Mouse (Mus musculus) limb, embryonic 13.5 days (tissue): Measurements from ENCODE around the gene Rimklb. TPM values are rescaled to one million over a fixed set of nuclear protein-coding genes. Genes with fewer than 3 reads are reported as not detected.

Source experiments
- ATAC-seq: fragments of 200-750 bp; cut with Nextera tagmentation; 2 replicates; pipeline ENCODE4 v1.8.0; 2017; ENCODE audit warnings: low read depth, moderate number of reproducible peaks, moderate TSS enrichment; ENCODE audit not compliant: low FRiP score
- H3K27ac ChIP-seq: fragments of 300-500 bp; sonication (generic); 2 replicates; pipeline ENCODE4 v1.5.1; 2015; ENCODE audit warnings: inconsistent platforms, mild to moderate bottlenecking, moderate library complexity
- H3K27me3 ChIP-seq: fragments of 300-500 bp; sonication (generic); 2 replicates; pipeline ENCODE4 v1.6.1; 2015; ENCODE audit warnings: mild to moderate bottlenecking, inconsistent platforms
- H3K36me3 ChIP-seq: fragments of 300-500 bp; sonication (generic); 2 replicates; pipeline ENCODE4 v1.6.1; 2015; ENCODE audit warnings: inconsistent platforms, mild to moderate bottlenecking, moderate library complexity
- H3K4me1 ChIP-seq: fragments of 300-500 bp; sonication (generic); 2 replicates; pipeline ENCODE4 v1.6.1; 2015; ENCODE audit warnings: inconsistent platforms
- H3K4me2 ChIP-seq: fragments of 300-500 bp; sonication (generic); replicated peaks from 2 replicates; pipeline ENCODE4 v1.6.1; 2015; ENCODE audit warnings: inconsistent platforms, mild to moderate bottlenecking, moderate library complexity
- H3K4me3 ChIP-seq: fragments of 300-500 bp; sonication (generic); 2 replicates; pipeline ENCODE4 v1.5.1; 2015; ENCODE audit warnings: moderate library complexity, mild to moderate bottlenecking, inconsistent platforms
- H3K9ac ChIP-seq: fragments of 300-500 bp; sonication (generic); 2 replicates; pipeline ENCODE4 v1.6.1; 2015; ENCODE audit warnings: mild to moderate bottlenecking, inconsistent platforms
- H3K9me3 ChIP-seq: fragments of 300-500 bp; sonication (generic); 2 replicates; pipeline ENCODE4 v1.6.1; 2016; ENCODE audit warnings: inconsistent platforms
- WGBS: fragments of 180-500 bp; shearing (Covaris S2); methylation state at CpG from one replicate; pipeline ENCODE4 v1.1.7; 2015; 5-methylcytosine and 5-hydroxymethylcytosine counted together
- polyA plus RNA-seq: library from polyadenylated mRNA; unstranded; fragments of >200 nt; fragmentation: Nextera tagmentation; extraction: Ambion mirVana; gene quantifications from 2 replicates; pipeline ENCODE4 v1.2.1, GENCODE M21; 2015

Rimklb gene
- polyA plus RNA-seq, 1 experiment from 2014 or later, result 38.8 TPM

- no peaks in the 10 kb centered on the region for H3K27me3 ChIP-seq
- no peak overlapping the region for H3K27ac ChIP-seq
- no peak overlapping the region for H3K4me3 ChIP-seq
- 94% methylated on average over 8 of the region's 8 CpGs for WGBS
- ATAC-seq, result no peak
- H3K4me2 ChIP-seq, result no peak overlapping the region
- H3K36me3 ChIP-seq, result peaks cover 67% of the 10 kb centered on the region
- no peak overlapping the region for H3K9ac ChIP-seq
- H3K9me3 ChIP-seq, result no peaks in the 10 kb centered on the region
- H3K4me1 ChIP-seq, result no peaks in the 10 kb centered on the region
These were observed 39.4 kb downstream of the Rimklb start for GRCm38 (mm10) chr6:122458946-122459693.

- Histone ChIP-seq H3K9me3 (no peaks in the 10 kb centered on the region), H3K4me3 (no peak overlapping the region), H3K4me2 (no peak overlapping the region), H3K36me3 (peaks cover 28% of the 10 kb centered on the region), H3K27me3 (no peaks in the 10 kb centered on the region; the same call in 1 of the 2 replicates), H3K4me1 (no peaks in the 10 kb centered on the region), H3K9ac (no peak overlapping the region), H3K27ac (no peak overlapping the region)
- no peak for ATAC-seq
- 88% methylated on average over 7 of the region's 7 CpGs for WGBS
These were observed 50.7 kb downstream of the Rimklb start for GRCm38 (mm10) chr6:122447848-122448247.

- no peaks in the 10 kb centered on the region; the same call in 1 of the 2 replicates for H3K27me3 ChIP-seq
- H3K9ac ChIP-seq, result no peak overlapping the region
- no peak overlapping the region for H3K27ac ChIP-seq
- no peak overlapping the region for H3K4me2 ChIP-seq
- H3K36me3 ChIP-seq, result peaks cover 24% of the 10 kb centered on the region
- no peak overlapping the region for H3K4me3 ChIP-seq
- H3K4me1 ChIP-seq, result no peaks in the 10 kb centered on the region
- H3K9me3 ChIP-seq, result no peaks in the 10 kb centered on the region
- 77% methylated on average over 6 of the region's 6 CpGs for WGBS
- no peak for ATAC-seq
These were observed 53.3 kb downstream of the Rimklb start for GRCm38 (mm10) chr6:122445215-122445614.

GRCm38 (mm10) chr6:122440632-122441226 lies 57.8 kb downstream of the Rimklb start:
- H3K27ac ChIP-seq, result no peak overlapping the region
- 38% methylated on average over 4 of the region's 4 CpGs for WGBS
- H3K27me3 ChIP-seq, result no peaks in the 10 kb centered on the region; the same call in 1 of the 2 replicates
- H3K4me1 ChIP-seq, result no peaks in the 10 kb centered on the region
- no peaks in the 10 kb centered on the region for H3K36me3 ChIP-seq
- H3K9me3 ChIP-seq, result no peaks in the 10 kb centered on the region
- no peak overlapping the region for H3K4me2 ChIP-seq
- H3K9ac ChIP-seq, result no peak overlapping the region
- H3K4me3 ChIP-seq, result no peak overlapping the region
- peak; percentile 79 for ATAC-seq

- H3K27ac ChIP-seq, result no peak overlapping the region
- no peaks in the 10 kb centered on the region for H3K27me3 ChIP-seq
- H3K4me2 ChIP-seq, result no peak overlapping the region
- no peak overlapping the region for H3K4me3 ChIP-seq
- H3K4me1 ChIP-seq, result no peaks in the 10 kb centered on the region
- WGBS, result 83% methylated on average over 4 of the region's 4 CpGs
- ATAC-seq, result no peak
- H3K36me3 ChIP-seq, result no peaks in the 10 kb centered on the region
- no peak overlapping the region for H3K9ac ChIP-seq
- H3K9me3 ChIP-seq, result no peaks in the 10 kb centered on the region
These were observed 59.3 kb downstream of the Rimklb start for GRCm38 (mm10) chr6:122439249-122439648.

GRCm38 (mm10) chr6:122435270-122435669 lies 63.3 kb downstream of the Rimklb start:
- 90% methylated on average over 2 of the region's 2 CpGs for WGBS
- Histone ChIP-seq H3K9me3 (no peaks in the 10 kb centered on the region), H3K4me2 (no peak overlapping the region), H3K27me3 (no peaks in the 10 kb centered on the region), H3K4me1 (no peaks in the 10 kb centered on the region), H3K4me3 (no peak overlapping the region), H3K9ac (no peak overlapping the region), H3K27ac (no peak overlapping the region), H3K36me3 (no peaks in the 10 kb centered on the region)
- ATAC-seq, result no peak

- H3K4me2 ChIP-seq, result no peak overlapping the region
- 56% methylated on average over 7 of the region's 7 CpGs for WGBS
- ATAC-seq, result no peak
- no peaks in the 10 kb centered on the region for H3K36me3 ChIP-seq
- H3K9ac ChIP-seq, result no peak overlapping the region
- H3K27me3 ChIP-seq, result no peaks in the 10 kb centered on the region
- H3K4me3 ChIP-seq, result no peak overlapping the region
- H3K9me3 ChIP-seq, result peaks cover 8% of the 10 kb centered on the region
- no peak overlapping the region for H3K27ac ChIP-seq
- no peaks in the 10 kb centered on the region for H3K4me1 ChIP-seq
These were observed 71.1 kb downstream of the Rimklb start for GRCm38 (mm10) chr6:122427456-122427855.

GRCm38 (mm10) chr6:122417015-122417414 lies 81.5 kb downstream of the Rimklb start:
- Histone ChIP-seq H3K27me3 (no peaks in the 10 kb centered on the region), H3K4me3 (no peak overlapping the region), H3K27ac (no peak overlapping the region), H3K9me3 (no peaks in the 10 kb centered on the region), H3K4me2 (no peak overlapping the region), H3K36me3 (no peaks in the 10 kb centered on the region), H3K9ac (no peak overlapping the region), H3K4me1 (peaks cover 28% of the 10 kb centered on the region)
- 39% methylated on average over 7 of the region's 7 CpGs for WGBS
- ATAC-seq, result no peak

- H3K27ac ChIP-seq, result peak overlapping the region; percentile 29
- no peak overlapping the region for H3K4me2 ChIP-seq
- H3K9ac ChIP-seq, result no peak overlapping the region
- H3K4me1 ChIP-seq, result peaks cover 28% of the 10 kb centered on the region
- peak; percentile 60; the same call in 1 of the 2 replicates for ATAC-seq
- H3K4me3 ChIP-seq, result no peak overlapping the region
- WGBS, result 15% methylated on average over 4 of the region's 4 CpGs
- no peaks in the 10 kb centered on the region for H3K9me3 ChIP-seq
- H3K27me3 ChIP-seq, result no peaks in the 10 kb centered on the region
- H3K36me3 ChIP-seq, result no peaks in the 10 kb centered on the region
These were observed 82.2 kb downstream of the Rimklb start for GRCm38 (mm10) chr6:122416347-122416746.

GRCm38 (mm10) chr6:122411281-122411680 lies 87.3 kb downstream of the Rimklb start:
- 89% methylated on average over 8 of the region's 8 CpGs for WGBS
- peaks cover 10% of the 10 kb centered on the region for H3K4me1 ChIP-seq

GRCm38 (mm10) chr6:122402240-122402639 lies 96.3 kb downstream of the Rimklb start:
- ATAC-seq, result no peak
- Histone ChIP-seq H3K27ac (no peak overlapping the region), H3K4me1 (no peaks in the 10 kb centered on the region), H3K4me2 (no peak overlapping the region), H3K4me3 (no peak overlapping the region), H3K9me3 (0 out of 2 replicates have a peak, but pooled peaks cover 4% of the 10 kb centered on the region), H3K36me3 (no peaks in the 10 kb centered on the region), H3K27me3 (no peaks in the 10 kb centered on the region), H3K9ac (no peak overlapping the region)
- WGBS, result 15% methylated on average over 3 of the region's 3 CpGs

More at GRCm38 (mm10) chr6:122411281-122411680, 87.3 kb downstream of the Rimklb start:
- ATAC-seq, result no peak
- no peak overlapping the region for H3K9ac ChIP-seq
- H3K4me2 ChIP-seq, result no peak overlapping the region
- H3K36me3 ChIP-seq, result no peaks in the 10 kb centered on the region
- 0 out of 2 replicates have a peak, but pooled peaks cover 3% of the 10 kb centered on the region for H3K9me3 ChIP-seq
- H3K27me3 ChIP-seq, result no peaks in the 10 kb centered on the region
- H3K4me3 ChIP-seq, result no peak overlapping the region
- no peak overlapping the region for H3K27ac ChIP-seq

- H3K9me3 ChIP-seq, result peaks cover 3% of the 10 kb centered on the region; the same call in 1 of the 2 replicates
- no peaks in the 10 kb centered on the region for H3K4me1 ChIP-seq
- H3K4me2 ChIP-seq, result no peak overlapping the region
- H3K27ac ChIP-seq, result no peak overlapping the region
- no peaks in the 10 kb centered on the region for H3K36me3 ChIP-seq
- no peak for ATAC-seq
- 81% methylated on average over 9 of the region's 9 CpGs for WGBS
- H3K4me3 ChIP-seq, result no peak overlapping the region
- no peaks in the 10 kb centered on the region for H3K27me3 ChIP-seq
- H3K9ac ChIP-seq, result no peak overlapping the region
These were observed 98.3 kb downstream of the Rimklb start for GRCm38 (mm10) chr6:122400263-122400662.
